Mouse (Mus musculus): Measurements from ENCODE around the gene Fignl2. TPM values are rescaled to one million over a fixed set of nuclear protein-coding genes. Genes with fewer than 3 reads are reported as not detected.

Fignl2 gene
- polyA plus RNA-seq, 1 experiment from 2014 or later = 0.37 TPM

DNA sequence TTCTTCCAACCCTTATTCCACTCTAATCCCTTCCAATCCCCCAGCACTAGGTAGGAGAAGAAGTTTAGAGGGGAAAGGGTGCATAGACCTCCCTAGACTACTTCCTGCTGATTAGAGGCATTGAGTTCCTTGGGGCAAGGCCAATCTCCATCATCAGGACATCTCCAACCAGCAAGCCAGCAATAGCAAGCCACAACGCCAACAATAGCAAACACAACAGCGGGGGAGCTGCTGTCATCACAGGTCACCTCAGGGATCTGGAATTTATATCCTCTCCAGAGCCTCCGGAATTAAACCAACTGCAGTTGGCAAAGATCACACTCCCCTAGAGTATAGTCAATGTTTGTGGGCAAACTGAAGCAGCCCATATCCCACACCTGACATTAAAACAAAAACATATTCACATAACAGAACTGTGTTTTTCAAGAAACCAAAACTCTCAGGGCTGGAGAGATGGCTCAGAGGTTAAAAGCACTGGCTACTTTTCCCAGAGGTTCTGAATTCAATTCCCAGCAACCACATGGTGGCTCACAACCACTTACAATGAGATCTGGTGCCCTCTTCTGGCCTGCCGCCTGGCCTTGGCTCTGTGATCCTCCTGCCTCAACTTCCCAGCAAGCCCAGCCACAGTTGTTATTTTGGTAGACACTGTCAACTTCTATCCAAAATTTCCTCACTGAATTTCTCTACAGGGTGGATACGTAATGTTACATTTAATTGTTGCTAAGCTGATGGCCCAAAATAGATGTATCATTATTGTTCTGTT lies 29.7 kb upstream of the Fignl2 start:
- WGBS = 89% methylated on average over 5 of the region's 5 CpGs
- Histone ChIP-seq H3K9ac (replicated peaks) (no peak overlapping the region), H3K27ac (replicated peaks) (no peak overlapping the region), H3K4me1 (no peaks in the 10 kb centered on the region), H3K27me3 (peaks cover 17% of the 10 kb centered on the region), H3K4me2 (replicated peaks) (no peak overlapping the region), H3K36me3 (no peaks in the 10 kb centered on the region), H3K4me3 (no peak overlapping the region), H3K9me3 (no peaks in the 10 kb centered on the region)
- no peak for ATAC-seq (ENCODE audit: low FRiP score, low read depth)

- peaks cover 9% of the 10 kb centered on the region for H3K27me3 ChIP-seq
- H3K27ac ChIP-seq (replicated peaks) = no peak overlapping the region
- no peaks in the 10 kb centered on the region for H3K36me3 ChIP-seq
- WGBS = 84% methylated on average over 10 of the region's 10 CpGs
- H3K4me3 ChIP-seq = no peak overlapping the region
- no peaks in the 10 kb centered on the region for H3K4me1 ChIP-seq
- H3K9ac ChIP-seq (replicated peaks) = no peak overlapping the region
- H3K4me2 ChIP-seq (replicated peaks) = no peak overlapping the region
- no peaks in the 10 kb centered on the region for H3K9me3 ChIP-seq
- ATAC-seq (ENCODE audit: low FRiP score, low read depth) = no peak
Measured at GRCm38 (mm10) chr15:101106011-101106410, 27.6 kb upstream of the Fignl2 start.

DNA sequence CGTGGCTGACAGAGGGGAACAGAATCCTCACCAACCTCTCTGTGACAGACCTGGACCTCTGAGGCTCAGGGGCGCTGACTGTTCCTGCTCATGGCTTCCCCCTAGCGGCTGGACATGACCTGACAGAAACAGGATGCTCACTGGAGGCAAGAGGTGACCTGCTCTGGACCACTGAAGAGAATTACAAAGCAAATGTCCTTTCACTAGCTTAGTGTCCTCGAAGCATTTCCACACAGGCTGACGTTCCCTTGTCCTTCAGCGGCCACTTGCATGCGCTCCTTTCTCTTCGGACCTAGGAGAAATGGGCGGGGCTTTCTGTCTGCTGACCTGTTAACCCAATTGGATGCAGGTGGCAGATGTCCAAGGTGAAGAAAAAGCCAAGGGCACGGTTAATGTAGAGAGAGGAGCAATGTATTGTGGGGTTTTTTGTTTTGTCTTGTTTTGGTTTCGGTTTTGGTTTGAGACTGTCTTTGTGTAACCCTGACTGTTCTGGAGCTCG lies 27.2 kb upstream of the Fignl2 start:
- ATAC-seq (ENCODE audit: low FRiP score, low read depth) = no peak
- no peak overlapping the region for H3K9ac ChIP-seq (replicated peaks)
- H3K4me2 ChIP-seq (replicated peaks) = no peak overlapping the region
- no peaks in the 10 kb centered on the region for H3K36me3 ChIP-seq
- H3K4me1 ChIP-seq = no peaks in the 10 kb centered on the region
- H3K27ac ChIP-seq (replicated peaks) = no peak overlapping the region
- H3K9me3 ChIP-seq = 0 out of 2 replicates have a peak, but pooled peaks cover 3% of the 10 kb centered on the region
- 22% methylated on average over 12 of the region's 12 CpGs for WGBS
- H3K4me3 ChIP-seq = no peak overlapping the region
- peaks cover 8% of the 10 kb centered on the region; the same call in 1 of the 2 replicates for H3K27me3 ChIP-seq

DNA sequence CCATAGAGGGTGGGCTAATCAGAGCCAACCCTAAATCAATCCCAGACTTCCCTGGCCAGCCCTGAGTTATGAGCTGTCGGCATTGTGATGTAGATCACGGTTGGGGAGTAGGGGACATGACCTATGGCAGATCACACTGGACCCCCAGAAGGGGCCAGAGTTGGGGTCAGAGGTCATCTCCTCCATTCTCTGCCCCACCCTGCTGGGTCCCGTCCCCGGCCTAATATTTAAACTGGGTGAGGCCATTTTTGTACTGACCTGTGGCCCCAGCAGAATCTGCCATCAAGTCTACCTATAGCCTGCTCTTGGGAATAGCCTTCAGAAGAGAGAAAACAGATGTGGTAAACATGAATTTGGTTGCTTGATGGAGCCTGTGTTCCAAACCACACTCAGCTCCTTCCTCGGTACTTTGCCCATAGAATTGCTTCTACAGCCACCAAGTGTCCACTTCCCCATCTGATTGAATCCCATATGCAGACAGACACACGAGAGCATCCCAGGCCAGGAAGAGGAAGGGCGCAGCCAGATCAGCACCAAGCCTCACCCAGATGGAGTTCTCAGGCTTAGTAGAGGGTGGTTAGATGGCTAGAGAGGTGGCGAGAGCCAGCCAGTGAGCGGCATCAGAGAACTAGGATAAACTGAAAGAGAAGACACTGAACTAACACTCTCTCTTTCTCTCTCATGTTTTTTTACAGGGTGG lies 25.4 kb upstream of the Fignl2 start:
- no peak overlapping the region for H3K27ac ChIP-seq (replicated peaks)
- no peak overlapping the region for H3K9ac ChIP-seq (replicated peaks)
- H3K27me3 ChIP-seq = peaks cover 17% of the 10 kb centered on the region
- no peak overlapping the region for H3K4me2 ChIP-seq (replicated peaks)
- 83% methylated on average over 9 of the region's 9 CpGs for WGBS
- H3K9me3 ChIP-seq = 0 out of 2 replicates have a peak, but pooled peaks cover 6% of the 10 kb centered on the region
- H3K4me3 ChIP-seq = no peak overlapping the region
- H3K36me3 ChIP-seq = no peaks in the 10 kb centered on the region
- H3K4me1 ChIP-seq = peaks cover 2% of the 10 kb centered on the region; the same call in 1 of the 2 replicates
- ATAC-seq (ENCODE audit: low FRiP score, low read depth) = no peak

DNA sequence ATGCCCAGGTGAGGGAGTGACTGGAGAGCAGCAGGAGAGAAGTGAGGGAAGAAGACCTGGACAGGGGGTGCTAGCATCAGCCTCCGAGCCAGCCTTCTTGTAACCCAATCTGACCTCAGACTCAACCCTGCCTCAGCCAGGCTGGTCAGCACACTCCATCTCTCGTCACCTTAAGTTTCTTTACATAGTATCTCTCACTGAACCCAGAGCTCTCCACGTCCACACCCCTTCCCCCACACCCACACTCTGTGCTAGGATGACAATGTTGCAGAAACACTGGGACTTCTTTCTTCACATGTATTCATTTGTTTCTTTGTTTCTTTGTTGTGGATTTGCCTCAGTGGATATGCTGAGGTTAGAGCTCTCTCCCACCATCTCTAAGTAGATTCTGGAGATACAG lies 22.6 kb upstream of the Fignl2 start:
- Histone ChIP-seq H3K9ac (replicated peaks) (no peak overlapping the region), H3K36me3 (no peaks in the 10 kb centered on the region), H3K4me3 (no peak overlapping the region), H3K4me2 (replicated peaks) (no peak overlapping the region), H3K9me3 (0 out of 2 replicates have a peak, but pooled peaks cover 6% of the 10 kb centered on the region), H3K27me3 (peaks cover 19% of the 10 kb centered on the region), H3K4me1 (peaks cover 18% of the 10 kb centered on the region), H3K27ac (replicated peaks) (no peak overlapping the region)
- no peak for ATAC-seq (ENCODE audit: low FRiP score, low read depth)
- WGBS = 80% methylated on average over 3 of the region's 3 CpGs

- 3% methylated on average over 28 of the region's 28 CpGs for WGBS
- H3K4me2 ChIP-seq (replicated peaks) = peak overlapping the region; percentile 42
- H3K4me1 ChIP-seq = peaks cover 38% of the 10 kb centered on the region
- no peak overlapping the region; the same call in 1 of the 2 replicates for H3K9ac ChIP-seq (replicated peaks)
- no peaks in the 10 kb centered on the region for H3K36me3 ChIP-seq
- peaks cover 10% of the 10 kb centered on the region for H3K27me3 ChIP-seq
- H3K9me3 ChIP-seq = 0 out of 2 replicates have a peak, but pooled peaks cover 6% of the 10 kb centered on the region
- H3K4me3 ChIP-seq = peak overlapping the region; percentile 17; the same call in 1 of the 2 replicates
- ATAC-seq (ENCODE audit: low FRiP score, low read depth) = peak; percentile 59
- H3K27ac ChIP-seq (replicated peaks) = peak overlapping the region; percentile 77
Measured at GRCm38 (mm10) chr15:101097985-101098651, 19.8 kb upstream of the Fignl2 start.

DNA sequence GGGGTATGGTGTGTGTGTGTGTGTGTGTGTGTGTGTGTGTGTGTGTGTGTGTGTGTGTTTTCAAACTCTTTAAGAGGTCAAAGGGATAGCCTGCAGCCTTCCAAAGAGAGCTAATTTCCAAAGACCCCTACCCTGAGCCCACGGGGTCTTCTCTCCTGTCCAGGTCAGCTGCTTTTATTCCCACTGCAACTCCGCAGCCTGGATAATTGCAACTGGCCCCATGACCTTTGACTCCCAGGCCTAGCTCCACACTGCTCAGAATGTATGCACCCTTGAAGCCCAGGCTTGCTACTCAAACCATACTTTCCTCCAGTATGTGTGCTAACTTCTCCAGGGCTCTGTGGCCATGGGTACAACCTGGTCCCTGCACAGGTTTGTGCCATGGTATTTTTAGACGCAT lies 17.0 kb upstream of the Fignl2 start:
- H3K9ac ChIP-seq (replicated peaks) = no peak overlapping the region
- ATAC-seq (ENCODE audit: low FRiP score, low read depth) = no peak
- H3K36me3 ChIP-seq = no peaks in the 10 kb centered on the region
- H3K27me3 ChIP-seq = peaks cover 10% of the 10 kb centered on the region
- H3K9me3 ChIP-seq = 0 out of 2 replicates have a peak, but pooled peaks cover 2% of the 10 kb centered on the region
- H3K4me3 ChIP-seq = no peak overlapping the region
- peaks cover 52% of the 10 kb centered on the region for H3K4me1 ChIP-seq
- no peak overlapping the region for H3K27ac ChIP-seq (replicated peaks)
- WGBS = 41% methylated on average over 3 of the region's 3 CpGs
- H3K4me2 ChIP-seq (replicated peaks) = no peak overlapping the region

DNA sequence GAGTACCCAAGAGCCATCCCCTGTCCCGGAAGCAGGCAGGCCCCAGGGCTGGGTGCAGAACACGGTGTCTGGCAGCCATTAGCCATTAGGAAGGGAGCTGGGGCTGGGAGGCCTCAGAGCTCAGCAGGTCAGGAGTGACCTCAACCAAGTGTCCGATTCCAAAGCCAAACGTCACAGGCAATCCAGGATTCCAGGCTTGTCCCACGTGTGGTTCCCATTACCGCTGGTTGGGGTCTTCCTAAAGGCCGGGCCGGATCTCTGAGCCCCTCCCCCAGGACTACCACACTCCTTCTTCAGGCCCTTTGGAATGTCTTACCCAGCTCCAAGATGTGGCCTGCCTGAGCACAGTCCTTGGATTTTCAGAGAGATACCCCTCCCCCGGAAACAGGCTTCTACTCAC lies 16.6 kb upstream of the Fignl2 start:
- Histone ChIP-seq H3K27ac (replicated peaks) (no peak overlapping the region), H3K4me2 (replicated peaks) (no peak overlapping the region), H3K36me3 (no peaks in the 10 kb centered on the region), H3K4me3 (no peak overlapping the region), H3K9ac (replicated peaks) (no peak overlapping the region), H3K9me3 (no peaks in the 10 kb centered on the region), H3K4me1 (peaks cover 52% of the 10 kb centered on the region), H3K27me3 (peaks cover 10% of the 10 kb centered on the region)
- WGBS = 60% methylated on average over 9 of the region's 9 CpGs
- ATAC-seq (ENCODE audit: low FRiP score, low read depth) = no peak

DNA sequence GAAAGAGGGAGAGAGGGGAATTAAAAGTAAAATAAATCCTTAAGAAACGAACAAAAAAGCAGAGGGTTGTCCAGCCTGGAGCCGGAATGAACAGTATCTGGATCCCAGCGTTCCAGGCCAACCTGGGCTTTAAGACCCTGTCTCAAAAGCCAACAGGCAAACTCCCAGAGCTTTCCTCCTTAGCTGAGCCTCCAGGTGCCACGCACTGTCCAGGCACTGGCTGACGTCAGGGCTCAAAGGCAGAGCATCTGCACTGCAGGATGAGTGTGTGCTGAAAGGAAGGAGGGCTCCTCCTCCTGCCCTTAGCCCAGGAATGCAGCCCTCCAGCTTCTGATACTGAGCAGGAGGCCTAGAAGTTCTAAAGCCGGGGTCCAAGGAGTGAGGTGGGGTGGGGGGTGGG lies 15.6 kb upstream of the Fignl2 start:
- peaks cover 52% of the 10 kb centered on the region for H3K4me1 ChIP-seq
- H3K27ac ChIP-seq (replicated peaks) = peak overlapping the region; percentile 89
- 39% methylated on average over 6 of the region's 6 CpGs for WGBS
- no peaks in the 10 kb centered on the region for H3K9me3 ChIP-seq
- no peak overlapping the region for H3K4me2 ChIP-seq (replicated peaks)
- H3K36me3 ChIP-seq = no peaks in the 10 kb centered on the region
- peaks cover 4% of the 10 kb centered on the region for H3K27me3 ChIP-seq
- no peak for ATAC-seq (ENCODE audit: low FRiP score, low read depth)
- no peak overlapping the region for H3K4me3 ChIP-seq
- no peak overlapping the region for H3K9ac ChIP-seq (replicated peaks)

GRCm38 (mm10) chr15:101092829-101093648 lies 14.7 kb upstream of the Fignl2 start:
- WGBS = 6% methylated on average over 25 of the region's 25 CpGs
- Histone ChIP-seq H3K4me2 (replicated peaks) (peak overlapping the region; percentile 41), H3K9me3 (no peaks in the 10 kb centered on the region), H3K4me3 (peak overlapping the region; percentile 10; the same call in 1 of the 2 replicates), H3K9ac (replicated peaks) (no peak overlapping the region), H3K27ac (replicated peaks) (peak overlapping the region; percentile 89), H3K27me3 (no peaks in the 10 kb centered on the region; the same call in 1 of the 2 replicates), H3K36me3 (no peaks in the 10 kb centered on the region), H3K4me1 (peaks cover 50% of the 10 kb centered on the region)
- peak; percentile 93 for ATAC-seq (ENCODE audit: low FRiP score, low read depth)
